Mouse (Mus musculus): Measurements from ENCODE around the gene Ksr2.

DNA sequence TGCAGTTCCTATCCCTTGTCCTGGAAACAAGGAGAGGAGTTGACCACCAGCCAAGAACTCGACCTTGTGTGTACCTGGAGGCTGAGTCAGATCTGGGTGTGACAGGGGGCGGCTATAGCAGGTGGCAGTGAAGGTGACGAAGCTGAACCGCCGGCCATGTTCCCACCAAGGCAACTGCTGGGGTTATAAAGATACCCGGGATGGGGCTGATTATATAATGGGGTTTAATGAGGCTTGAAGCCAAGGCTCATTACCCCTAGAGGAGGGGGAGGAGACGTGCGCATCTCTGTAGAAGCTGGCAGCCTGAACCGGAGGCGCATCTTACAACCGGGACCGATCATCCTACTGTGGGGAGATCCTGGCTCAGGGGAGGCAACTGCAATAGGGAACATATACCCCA is 208.4 kb downstream of the Ksr2 start:
- TF ChIP-seq CTCF (IDR thresholded peaks at IDR 0.05; ENCODE audit: extremely low read depth, insufficient read depth, low read length) (no peak), POLR2A (IDR thresholded peaks at IDR 0.05; ENCODE audit: extremely low read depth, insufficient read depth, low read length) (no peak)
